Mouse (Mus musculus): Measurements from ENCODE around the gene Dst. TPM values are rescaled to one million over a fixed set of nuclear protein-coding genes. Genes with fewer than 3 reads are reported as not detected.

The Dst gene
- polyA plus RNA-seq, 1 experiment = 55.8 TPM

DNA sequence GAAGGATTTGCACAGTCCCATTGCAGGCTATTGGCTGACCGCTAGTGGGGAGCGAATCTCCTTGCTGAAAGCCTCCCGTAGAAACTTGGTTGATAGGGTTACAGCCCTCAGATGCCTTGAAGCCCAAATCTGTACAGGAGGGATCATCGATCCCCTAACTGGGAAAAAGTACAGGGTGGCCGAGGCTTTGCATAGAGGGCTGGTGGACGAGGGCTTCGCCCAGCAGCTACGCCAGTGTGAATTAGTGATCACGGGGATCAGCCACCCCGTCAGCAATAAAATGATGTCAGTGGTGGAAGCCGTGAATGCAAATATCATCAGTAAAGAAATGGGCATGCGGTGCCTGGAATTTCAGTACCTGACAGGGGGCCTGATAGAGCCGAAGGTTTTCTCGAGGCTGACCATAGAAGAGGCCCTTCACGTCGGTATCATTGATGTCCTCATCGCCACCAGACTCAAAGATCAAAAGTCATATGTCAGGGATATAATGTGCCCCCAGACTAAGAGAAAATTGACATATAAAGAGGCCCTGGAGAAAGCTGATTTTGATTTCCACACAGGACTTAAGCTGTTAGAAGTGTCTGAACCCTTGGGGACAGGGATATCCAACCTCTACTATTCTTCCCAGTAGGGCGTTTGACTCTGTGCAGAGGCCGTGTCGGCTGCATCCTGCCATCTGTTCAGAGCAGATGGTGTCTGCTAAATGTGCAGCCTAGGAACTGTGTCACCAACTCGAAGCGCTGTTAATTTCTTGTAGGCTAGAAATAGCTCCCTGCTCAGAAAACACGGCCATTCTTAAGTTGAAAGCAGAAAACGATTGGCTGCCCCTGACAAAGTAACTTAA is 274.6 kb downstream of the Dst start:
- TF ChIP-seq CTCF (conservative IDR thresholded peaks at IDR 0.05; ENCODE audit: insufficient read depth, insufficient read length, low read depth, low read length) (no peak), POLR2A (IDR thresholded peaks at IDR 0.05; ENCODE audit: low read depth, low read length) (no peak)
- Histone ChIP-seq H3K4me3 (ENCODE audit: insufficient read depth, low read depth, low read length) (no peak overlapping the region), H3K36me3 (ENCODE audit: control insufficient read depth, insufficient read depth, low read length) (peaks cover 11% of the 10 kb centered on the region), H3K27ac (ENCODE audit: insufficient read depth, low read depth, low read length) (no peak overlapping the region), H3K27me3 (replicated peaks; ENCODE audit: control insufficient read depth, insufficient read depth, low read length) (no peaks in the 10 kb centered on the region), H3K4me1 (ENCODE audit: control insufficient read depth, insufficient read depth, low read length) (no peaks in the 10 kb centered on the region)
- DNase-seq = no peak
- 79% methylated on average over 24 of the region's 24 CpGs for WGBS

DNA sequence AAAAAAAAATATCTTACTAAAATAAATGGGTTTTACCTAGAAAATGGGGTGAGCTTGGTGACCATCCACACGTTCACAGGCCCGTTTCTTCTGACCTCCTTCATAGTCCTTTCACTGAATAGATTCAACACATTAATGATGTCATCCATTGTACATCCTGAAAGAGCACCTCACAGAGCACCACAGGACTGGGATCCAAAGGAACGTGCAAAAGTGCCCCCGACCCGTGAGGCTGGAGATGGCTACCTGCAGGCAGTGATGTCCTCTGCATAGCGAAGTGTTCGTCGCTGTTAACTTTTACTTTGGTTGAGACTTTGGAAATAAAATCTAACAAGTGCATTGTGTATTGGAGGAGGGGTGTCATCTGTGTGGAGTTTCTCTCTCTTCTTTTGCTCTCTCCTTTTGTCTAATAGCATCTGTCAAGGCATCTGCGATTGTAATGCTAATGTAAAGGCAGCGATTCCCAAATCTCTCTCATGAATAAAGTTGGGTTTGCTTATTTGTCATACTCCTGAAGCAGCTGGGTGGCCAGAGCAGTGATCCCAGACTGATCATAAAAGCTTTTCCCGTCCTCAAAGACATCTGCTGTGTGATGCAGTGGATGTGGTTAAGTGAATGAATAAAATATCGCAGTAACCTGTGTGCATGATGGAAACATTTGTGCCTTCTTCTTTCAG is 275.4 kb downstream of the Dst start:
- TF ChIP-seq CTCF (conservative IDR thresholded peaks at IDR 0.05; ENCODE audit: insufficient read depth, insufficient read length, low read depth, low read length) (no peak), POLR2A (IDR thresholded peaks at IDR 0.05; ENCODE audit: low read depth, low read length) (no peak)
- 93% methylated on average over 12 of the region's 12 CpGs for WGBS
- Histone ChIP-seq H3K36me3 (ENCODE audit: control insufficient read depth, insufficient read depth, low read length) (peaks cover 9% of the 10 kb centered on the region), H3K4me1 (ENCODE audit: control insufficient read depth, insufficient read depth, low read length) (no peaks in the 10 kb centered on the region), H3K27ac (ENCODE audit: insufficient read depth, low read depth, low read length) (no peak overlapping the region), H3K4me3 (ENCODE audit: insufficient read depth, low read depth, low read length) (no peak overlapping the region), H3K27me3 (replicated peaks; ENCODE audit: control insufficient read depth, insufficient read depth, low read length) (no peaks in the 10 kb centered on the region)
- no peak for DNase-seq

DNA sequence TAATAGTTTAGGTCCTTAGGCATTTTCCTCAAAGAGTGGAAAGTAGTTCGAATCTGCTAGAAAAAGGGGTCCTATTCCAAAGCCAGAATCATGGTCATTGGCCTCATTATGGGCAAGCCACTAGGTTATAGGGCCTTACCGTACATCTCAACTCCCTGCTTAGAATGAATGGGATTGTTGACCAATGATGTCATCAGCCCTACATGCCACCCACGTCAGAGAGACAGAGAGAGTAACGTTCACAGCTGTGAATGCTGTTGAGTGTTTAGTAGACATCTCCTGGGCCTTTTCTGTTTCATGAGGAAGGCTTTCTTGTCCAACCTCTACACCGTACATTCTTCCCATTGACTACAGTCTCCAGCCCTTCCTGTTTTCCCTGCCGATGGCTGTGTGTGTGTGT is 276.2 kb downstream of the Dst start:
- DNase-seq = no peak
- Histone ChIP-seq H3K36me3 (ENCODE audit: control insufficient read depth, insufficient read depth, low read length) (peaks cover 9% of the 10 kb centered on the region), H3K27me3 (replicated peaks; ENCODE audit: control insufficient read depth, insufficient read depth, low read length) (no peaks in the 10 kb centered on the region), H3K4me3 (ENCODE audit: insufficient read depth, low read depth, low read length) (no peak overlapping the region), H3K4me1 (ENCODE audit: control insufficient read depth, insufficient read depth, low read length) (no peaks in the 10 kb centered on the region), H3K27ac (ENCODE audit: insufficient read depth, low read depth, low read length) (no peak overlapping the region)
- TF ChIP-seq POLR2A (IDR thresholded peaks at IDR 0.05; ENCODE audit: low read depth, low read length) = no peak
- TF ChIP-seq CTCF (conservative IDR thresholded peaks at IDR 0.05; ENCODE audit: insufficient read depth, insufficient read length, low read depth, low read length) = no peak
- 61% methylated on average over 6 of the region's 6 CpGs for WGBS

DNA sequence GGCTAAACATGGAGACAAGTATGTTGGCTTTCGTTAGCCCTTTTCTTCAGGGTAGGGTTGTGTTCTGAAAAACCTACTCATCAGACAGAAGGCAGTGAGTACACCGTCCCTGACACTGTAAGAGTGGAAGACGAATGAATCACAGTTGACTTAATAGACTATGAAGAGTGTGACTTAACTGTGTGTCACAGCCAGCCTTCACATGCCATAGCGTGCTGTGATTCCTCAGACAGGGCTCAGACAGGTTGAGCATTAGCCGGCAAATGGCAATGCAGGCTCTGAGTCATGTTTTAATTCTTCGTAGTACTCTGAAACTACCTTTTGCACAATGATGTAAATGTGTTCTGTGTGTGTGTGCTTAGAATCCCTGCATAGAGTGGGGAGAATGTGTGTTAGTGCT is 278.0 kb downstream of the Dst start:
- Histone ChIP-seq H3K27ac (ENCODE audit: insufficient read depth, low read depth, low read length) (no peak overlapping the region), H3K36me3 (ENCODE audit: control insufficient read depth, insufficient read depth, low read length) (peaks cover 7% of the 10 kb centered on the region), H3K4me1 (ENCODE audit: control insufficient read depth, insufficient read depth, low read length) (no peaks in the 10 kb centered on the region), H3K27me3 (replicated peaks; ENCODE audit: control insufficient read depth, insufficient read depth, low read length) (no peaks in the 10 kb centered on the region), H3K4me3 (ENCODE audit: insufficient read depth, low read depth, low read length) (no peak overlapping the region)
- 90% methylated on average over 6 of the region's 6 CpGs for WGBS
- no peak for DNase-seq
- no peak for TF ChIP-seq POLR2A (IDR thresholded peaks at IDR 0.05; ENCODE audit: low read depth, low read length)
- TF ChIP-seq CTCF (conservative IDR thresholded peaks at IDR 0.05; ENCODE audit: insufficient read depth, insufficient read length, low read depth, low read length) = no peak

DNA sequence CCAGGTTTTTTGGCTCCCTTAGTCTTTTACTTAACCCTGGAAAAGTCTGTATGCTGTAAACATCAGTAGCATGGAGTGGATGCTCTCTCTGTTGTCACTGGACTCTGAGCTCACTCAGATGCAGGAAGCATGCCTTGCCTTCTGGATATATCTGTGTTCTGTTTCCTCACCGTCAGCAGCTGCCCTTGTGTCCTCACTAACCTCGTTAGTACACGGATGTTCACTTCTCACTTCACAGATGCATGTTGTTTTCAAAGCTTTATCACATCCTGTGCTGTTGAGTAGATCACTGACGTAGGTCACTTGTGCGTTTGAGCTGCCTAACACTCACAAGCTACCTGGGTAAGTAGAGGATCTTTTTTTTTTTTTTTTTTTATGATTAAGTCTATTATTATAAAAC is 279.5 kb downstream of the Dst start:
- Histone ChIP-seq H3K27ac (ENCODE audit: insufficient read depth, low read depth, low read length) (no peak overlapping the region), H3K4me1 (ENCODE audit: control insufficient read depth, insufficient read depth, low read length) (no peaks in the 10 kb centered on the region), H3K36me3 (ENCODE audit: control insufficient read depth, insufficient read depth, low read length) (peaks cover 2% of the 10 kb centered on the region), H3K4me3 (ENCODE audit: insufficient read depth, low read depth, low read length) (no peak overlapping the region), H3K27me3 (replicated peaks; ENCODE audit: control insufficient read depth, insufficient read depth, low read length) (no peaks in the 10 kb centered on the region)
- WGBS = 56% methylated on average over 5 of the region's 5 CpGs
- no peak for TF ChIP-seq POLR2A (IDR thresholded peaks at IDR 0.05; ENCODE audit: low read depth, low read length)
- TF ChIP-seq CTCF (conservative IDR thresholded peaks at IDR 0.05; ENCODE audit: insufficient read depth, insufficient read length, low read depth, low read length) = no peak
- no peak for DNase-seq

DNA sequence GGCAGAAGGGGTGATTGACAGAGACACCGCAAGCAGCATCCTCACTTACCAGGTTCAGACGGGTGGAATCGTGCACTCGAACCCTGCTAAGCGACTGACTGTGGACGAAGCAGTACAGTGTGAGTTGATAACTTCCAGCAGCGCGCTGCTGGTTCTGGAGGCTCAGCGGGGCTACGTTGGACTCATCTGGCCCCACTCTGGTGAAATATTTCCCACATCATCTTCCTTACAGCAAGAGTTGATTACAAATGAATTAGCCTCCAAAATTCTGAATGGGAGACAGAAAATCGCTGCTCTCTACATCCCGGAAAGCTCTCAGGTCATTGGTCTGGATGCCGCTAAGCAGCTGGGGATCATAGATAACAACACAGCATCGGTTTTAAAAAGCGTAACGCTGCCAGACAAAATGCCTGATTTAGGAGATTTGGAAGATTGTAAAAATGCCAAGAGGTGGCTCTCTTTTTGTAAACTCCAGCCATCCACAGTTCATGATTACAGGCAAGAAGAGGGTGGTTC is 280.8 kb downstream of the Dst start:
- no peak overlapping the region for H3K27ac ChIP-seq (ENCODE audit: insufficient read depth, low read depth, low read length)
- H3K4me3 ChIP-seq (ENCODE audit: insufficient read depth, low read depth, low read length) = no peak overlapping the region
- H3K27me3 ChIP-seq (replicated peaks; ENCODE audit: control insufficient read depth, insufficient read depth, low read length) = no peaks in the 10 kb centered on the region
- H3K36me3 ChIP-seq (ENCODE audit: control insufficient read depth, insufficient read depth, low read length) = peaks cover 2% of the 10 kb centered on the region
- no peak for DNase-seq
- no peaks in the 10 kb centered on the region for H3K4me1 ChIP-seq (ENCODE audit: control insufficient read depth, insufficient read depth, low read length)
- 86% methylated on average over 16 of the region's 16 CpGs for WGBS
- no peak for TF ChIP-seq POLR2A (IDR thresholded peaks at IDR 0.05; ENCODE audit: low read depth, low read length)

DNA sequence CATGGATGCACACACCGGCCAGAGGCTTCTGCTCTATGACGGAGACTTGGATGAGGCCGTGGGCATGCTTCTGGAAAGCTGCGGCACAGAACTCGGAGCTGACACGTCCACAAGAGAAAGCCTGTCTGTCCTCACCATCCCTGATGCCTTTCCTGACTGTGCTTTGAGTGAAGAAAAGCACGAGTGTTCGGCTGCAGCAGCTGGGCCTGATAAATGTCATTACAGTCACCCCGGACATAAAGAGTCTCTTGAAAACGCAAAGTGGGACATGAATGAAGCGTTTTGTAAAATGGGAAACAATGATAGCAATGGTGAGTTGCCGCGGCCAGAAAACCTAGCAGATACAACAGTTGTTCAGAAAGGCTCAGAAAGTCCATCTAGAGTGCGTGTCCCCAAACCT is 281.3 kb downstream of the Dst start:
- Histone ChIP-seq H3K4me3 (ENCODE audit: insufficient read depth, low read depth, low read length) (no peak overlapping the region), H3K27me3 (replicated peaks; ENCODE audit: control insufficient read depth, insufficient read depth, low read length) (no peaks in the 10 kb centered on the region), H3K4me1 (ENCODE audit: control insufficient read depth, insufficient read depth, low read length) (no peaks in the 10 kb centered on the region), H3K36me3 (ENCODE audit: control insufficient read depth, insufficient read depth, low read length) (peaks cover 2% of the 10 kb centered on the region), H3K27ac (ENCODE audit: insufficient read depth, low read depth, low read length) (no peak overlapping the region)
- DNase-seq = no peak
- no peak for TF ChIP-seq POLR2A (IDR thresholded peaks at IDR 0.05; ENCODE audit: low read depth, low read length)
- no peak for TF ChIP-seq CTCF (conservative IDR thresholded peaks at IDR 0.05; ENCODE audit: insufficient read depth, insufficient read length, low read depth, low read length)
- WGBS = 82% methylated on average over 14 of the region's 14 CpGs

Measured in kidney, adult 2 months (tissue).